Mouse (Mus musculus) stomach, postnatal 0 days (tissue): ENCODE measurements at regions not wholly inside any gene's neighbourhood (a gene's known extent, or its start where the extent isn't known, plus 50 kb on each side); places are given as distances from the start of the nearest gene placed in this dataset.
"Not testable (repeated sequence)": the region's sequence is repeated elsewhere in the genome, so short reads cannot be mapped to it uniquely, and the experiment has no call there.

Experiments
- CTCF ChIP-seq: IDR thresholded peaks from 2 replicates; pipeline ENCODE4 v1.5.1; 2016; ENCODE audit warnings: antibody characterized with exemption, low read depth, mild to moderate bottlenecking, moderate library complexity
- EP300 ChIP-seq: optimal IDR thresholded peaks from 2 replicates; pipeline ENCODE3; 2016; ENCODE audit warnings: antibody characterized with exemption

DNA sequence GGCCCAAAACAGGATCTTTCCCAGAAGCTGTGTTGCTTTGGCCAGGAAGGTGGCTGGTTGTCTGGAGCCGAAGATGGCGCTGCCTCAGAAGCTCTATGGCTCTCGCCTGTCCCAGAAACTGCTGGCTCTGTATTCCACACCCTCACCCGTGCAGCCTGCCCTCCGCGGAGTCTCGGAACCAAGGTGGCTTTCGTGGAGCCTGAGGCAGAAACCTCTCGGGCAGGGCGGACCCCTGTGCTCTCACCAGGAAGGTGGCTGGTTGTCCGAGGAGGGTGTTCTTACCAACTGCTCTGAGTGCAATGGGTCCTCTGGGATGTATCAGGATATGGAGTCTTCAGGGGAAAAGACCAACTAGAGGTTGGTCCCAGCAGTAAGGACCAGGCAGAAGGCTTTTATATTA is 1761.8 kb upstream of the Flrt2 start:
- not testable (repeated sequence) for TF ChIP-seq EP300, CTCF
